10 mouse cellular contexts compared by ENCODE assay signal in the genomic region with DNA sequence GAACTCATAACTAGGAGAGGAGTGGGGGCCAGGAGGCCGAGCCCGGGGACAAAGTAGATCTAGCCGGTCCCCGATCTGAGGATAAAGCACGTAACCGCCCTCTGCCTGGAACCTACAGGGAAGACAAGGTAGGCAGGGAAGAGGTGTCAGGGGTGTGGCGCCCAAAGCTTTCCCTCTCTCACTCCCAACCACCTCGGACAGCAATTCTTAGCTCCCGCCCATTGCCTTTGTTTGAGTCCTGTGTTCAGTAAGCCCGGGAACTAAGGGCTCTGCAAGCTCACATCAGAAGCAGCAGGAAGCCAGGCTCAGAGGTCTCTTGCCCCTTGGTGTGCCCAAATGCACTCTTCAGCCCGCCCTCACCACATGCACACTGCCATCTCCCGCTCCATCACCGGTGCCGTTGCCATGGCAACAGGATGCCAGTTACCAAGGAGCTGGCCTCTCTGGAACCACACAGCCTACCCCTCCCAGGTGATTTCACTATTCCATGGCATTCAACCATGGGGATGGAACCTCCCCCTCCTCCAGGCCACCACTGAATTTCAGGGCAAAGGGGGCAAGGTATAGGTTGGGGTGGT. TPM values are rescaled to one million over a fixed set of nuclear protein-coding genes. Genes with fewer than 3 reads are reported as not detected.
A peak's percentile ranks its signal among the peaks of the same experiment; 100 is the strongest.
DNase-seq lines count a peak whose midpoint lies in the region; ATAC-seq and TF ChIP-seq lines count a peak whose summit lies in the region.
"Had no signal": no experiment of that assay in that cellular context is flagged by ENCODE, and none has a peak within 500 bp of the region (broad histone marks: within the 10 kb centered on the region; RNA-seq: fewer than 3 reads in every experiment).

No protein-coding gene starts in this region.

- WGBS in heart, embryonic 11.5 days (ENCODE audit: insufficient replicate concordance): 30% methylated on average over 14 of the region's 14 CpGs
- WGBS in forebrain, embryonic 16.5 days: 11% methylated on average over 14 of the region's 14 CpGs
- 13% methylated on average over 14 of the region's 14 CpGs for WGBS in midbrain, embryonic 11.5 days
- WGBS in lung, adult 2 months: 56% methylated on average over 14 of the region's 14 CpGs

- peaks cover 49% of the 10 kb centered on the region for H3K4me1 ChIP-seq in heart, embryonic 11.5 days (ENCODE audit: control insufficient read depth, insufficient read depth, low read length)
- H3K4me1 ChIP-seq in forebrain, embryonic 16.5 days (replicated peaks; ENCODE audit: control insufficient read depth, insufficient read depth, low read length): peaks cover 73% of the 10 kb centered on the region
- peaks cover 79% of the 10 kb centered on the region for H3K4me1 ChIP-seq in midbrain, embryonic 11.5 days (ENCODE audit: control insufficient read depth, insufficient read depth, low read length)
- H3K4me1 ChIP-seq in lung, adult 2 months (ENCODE audit: control insufficient read depth, insufficient read depth, low read length): no peaks in the 10 kb centered on the region

- no peaks in the 10 kb centered on the region for H3K9me3 ChIP-seq in heart, embryonic 11.5 days (replicated peaks; ENCODE audit: control insufficient read depth, low read length)
- H3K9me3 ChIP-seq in forebrain, embryonic 16.5 days (ENCODE audit: control insufficient read depth, low read length): no peaks in the 10 kb centered on the region
- no peaks in the 10 kb centered on the region for H3K9me3 ChIP-seq in midbrain, embryonic 11.5 days (ENCODE audit: control insufficient read depth, low read length)
- H3K9me3 ChIP-seq: lung, embryonic 15.5 days had no signal

- no peak for ATAC-seq in heart, embryonic 11.5 days (replicated peaks; ENCODE audit: insufficient number of reproducible peaks, low FRiP score, low TSS enrichment)
- ATAC-seq in forebrain, embryonic 16.5 days: no peak
- no peak for ATAC-seq in midbrain, embryonic 11.5 days (ENCODE audit: low FRiP score)

- H3K9ac ChIP-seq in heart, embryonic 11.5 days (ENCODE audit: low read depth, low read length): no peak overlapping the region
- H3K9ac ChIP-seq in forebrain, embryonic 16.5 days (replicated peaks; ENCODE audit: low read depth, low read length): peak overlapping the region; percentile 54
- peak overlapping the region; percentile 45 for H3K9ac ChIP-seq in midbrain, embryonic 11.5 days (ENCODE audit: low read length)
- H3K9ac ChIP-seq: lung, embryonic 15.5 days had no signal

- no peaks in the 10 kb centered on the region for H3K36me3 ChIP-seq in heart, embryonic 11.5 days (ENCODE audit: control insufficient read depth, insufficient read depth, low read length)
- H3K36me3 ChIP-seq in forebrain, embryonic 16.5 days (ENCODE audit: control insufficient read depth, insufficient read depth): 0 out of 2 replicates have a peak, but pooled peaks cover 3% of the 10 kb centered on the region
- no peaks in the 10 kb centered on the region; the same call in 1 of the 2 replicates for H3K36me3 ChIP-seq in midbrain, embryonic 11.5 days (ENCODE audit: control insufficient read depth, insufficient read depth, low read length)

- TF ChIP-seq POLR2A in lung, adult 2 months (IDR thresholded peaks at IDR 0.05; ENCODE audit: borderline replicate concordance, extremely low read depth, low read depth, low read length): no peak

- peak overlapping the region; percentile 74; the same call in 1 of the 2 replicates for H3K4me3 ChIP-seq in heart, embryonic 11.5 days (ENCODE audit: low read depth, low read length)
- H3K4me3 ChIP-seq in forebrain, embryonic 16.5 days (replicated peaks; ENCODE audit: low read length): peak overlapping the region; percentile 78
- peak overlapping the region; percentile 9 for H3K4me3 ChIP-seq in midbrain, embryonic 11.5 days (ENCODE audit: low read depth, low read length)
- H3K4me3 ChIP-seq in lung, adult 2 months (replicated peaks; ENCODE audit: extremely low read depth, low read depth, low read length): no peak overlapping the region
- H3K4me3 ChIP-seq: lung, embryonic 15.5 days had no signal

- no peak overlapping the region for H3K27ac ChIP-seq in heart, embryonic 11.5 days (ENCODE audit: low read depth, low read length)
- H3K27ac ChIP-seq in forebrain, embryonic 16.5 days (ENCODE audit: low read length): peak overlapping the region; percentile 56
- no peak overlapping the region for H3K27ac ChIP-seq in midbrain, embryonic 11.5 days (ENCODE audit: low read depth, low read length)
- H3K27ac ChIP-seq: lung, embryonic 15.5 days had no signal

- H3K27me3 ChIP-seq in heart, embryonic 11.5 days (ENCODE audit: control insufficient read depth, insufficient read depth, low read length): peaks cover 6% of the 10 kb centered on the region; the same call in 1 of the 2 replicates
- H3K27me3 ChIP-seq in forebrain, embryonic 16.5 days (replicated peaks; ENCODE audit: control insufficient read depth, insufficient read depth, low read length): no peaks in the 10 kb centered on the region
- H3K27me3 ChIP-seq in midbrain, embryonic 11.5 days (ENCODE audit: control insufficient read depth, insufficient read depth, low read length): no peaks in the 10 kb centered on the region
- H3K27me3 ChIP-seq: lung, embryonic 15.5 days had no signal

- H3K4me2 ChIP-seq in heart, embryonic 11.5 days: peak overlapping the region; percentile 98
- H3K4me2 ChIP-seq in forebrain, embryonic 16.5 days (ENCODE audit: low read length): peak overlapping the region; percentile 93
- H3K4me2 ChIP-seq in midbrain, embryonic 11.5 days: peak overlapping the region; percentile 100
- H3K4me2 ChIP-seq: lung, embryonic 15.5 days had no signal

- no peak for TF ChIP-seq CTCF in lung, adult 2 months (IDR thresholded peaks at IDR 0.05; ENCODE audit: insufficient read depth, low read length)

- DNase-seq in heart, adult 9 months (ENCODE audit: low spot score in 2 of 2): no peak
- peak; percentile 82 for DNase-seq in brain, adult 2 months (ENCODE audit: low read depth, low spot score)
- peak; percentile 95 for DNase-seq in midbrain, embryonic 11.5 days (ENCODE audit: low spot score, missing footprints)
- no peak for DNase-seq in urinary bladder, postnatal 4 days (ENCODE audit: low spot score in 2 of 2)
- no peak for DNase-seq in lung, postnatal 4 days
- no peak for DNase-seq in lung, adult 2 months
- DNase-seq: spleen, adult 18-20 months had no signal

RNA-seq across cellular contexts. Expression of gene Efnb3, which starts 2.5 kb away (rescaled TPM):
- polyA plus RNA-seq in heart, embryonic 11.5 days (2014; fragmentation: Nextera tagmentation; extraction: Ambion mirVana): 15.2 and 19.0 TPM in 2 replicates
- 95.7 and 123 TPM in 2 replicates for polyA plus RNA-seq in forebrain, embryonic 16.5 days (2015; fragmentation: Nextera tagmentation; extraction: Ambion mirVana)
- polyA plus RNA-seq in midbrain, embryonic 11.5 days (2014; fragmentation: Nextera tagmentation; extraction: Ambion mirVana): 11.0 and 12.3 TPM in 2 replicates
- polyA plus RNA-seq in lung, adult 2 months (2012; rRNA removed): 0.88 and 1.0 TPM in 2 replicates

RNA-seq across cellular contexts. Expression of gene Dnah2, which starts 8.6 kb away (rescaled TPM):
- 0.20 and 1.3 TPM in 2 replicates for polyA plus RNA-seq in heart, embryonic 11.5 days (2014; fragmentation: Nextera tagmentation; extraction: Ambion mirVana)
- 3.5 and 3.7 TPM in 2 replicates for polyA plus RNA-seq in forebrain, embryonic 16.5 days (2015; fragmentation: Nextera tagmentation; extraction: Ambion mirVana)
- polyA plus RNA-seq in midbrain, embryonic 11.5 days (2014; fragmentation: Nextera tagmentation; extraction: Ambion mirVana): 1.00 and 1.9 TPM in 2 replicates
- polyA plus RNA-seq in lung, adult 2 months (2012; rRNA removed): 3.1 TPM in 2 replicates

RNA-seq across cellular contexts. Expression of gene Wrap53, which starts 22.6 kb away (rescaled TPM):
- polyA plus RNA-seq in heart, embryonic 11.5 days (2014; fragmentation: Nextera tagmentation; extraction: Ambion mirVana): 20.3 and 22.9 TPM in 2 replicates
- 27.3 and 28.6 TPM in 2 replicates for polyA plus RNA-seq in forebrain, embryonic 16.5 days (2015; fragmentation: Nextera tagmentation; extraction: Ambion mirVana)
- 35.1 and 36.4 TPM in 2 replicates for polyA plus RNA-seq in midbrain, embryonic 11.5 days (2014; fragmentation: Nextera tagmentation; extraction: Ambion mirVana)
- polyA plus RNA-seq in lung, adult 2 months (2012; rRNA removed): 11.9 and 15.0 TPM in 2 replicates

RNA-seq across cellular contexts. Expression of gene Trp53, which starts 22.7 kb away (rescaled TPM):
- polyA plus RNA-seq in heart, embryonic 11.5 days (2014; fragmentation: Nextera tagmentation; extraction: Ambion mirVana): 103 and 107 TPM in 2 replicates
- polyA plus RNA-seq in forebrain, embryonic 16.5 days (2015; fragmentation: Nextera tagmentation; extraction: Ambion mirVana): 103 and 109 TPM in 2 replicates
- polyA plus RNA-seq in midbrain, embryonic 11.5 days (2014; fragmentation: Nextera tagmentation; extraction: Ambion mirVana): 144 and 147 TPM in 2 replicates
- 66.8 and 75.0 TPM in 2 replicates for polyA plus RNA-seq in lung, adult 2 months (2012; rRNA removed)

RNA-seq across cellular contexts. Expression of gene Atp1b2, which starts 48.3 kb away (rescaled TPM):
- polyA plus RNA-seq in heart, embryonic 11.5 days (2014; fragmentation: Nextera tagmentation; extraction: Ambion mirVana): 31.0 and 36.2 TPM in 2 replicates
- polyA plus RNA-seq in forebrain, embryonic 16.5 days (2015; fragmentation: Nextera tagmentation; extraction: Ambion mirVana): 30.2 and 33.8 TPM in 2 replicates
- polyA plus RNA-seq in midbrain, embryonic 11.5 days (2014; fragmentation: Nextera tagmentation; extraction: Ambion mirVana): 10.4 and 12.2 TPM in 2 replicates
- 8.4 and 15.9 TPM in 2 replicates for polyA plus RNA-seq in lung, adult 2 months (2012; rRNA removed)

Comparison
In these comparisons a context has a peak if more than half of its experiments do, and no peak if none do; other contexts are left out.
1. DNase-seq: peak in brain, adult 2 months (single experiment) and midbrain, embryonic 11.5 days (single experiment); none in heart, adult 9 months (0 of 2), urinary bladder, postnatal 4 days (0 of 2), lung, postnatal 4 days (0 of 2) and lung, adult 2 months (single experiment).
2. Peak in every context shown above with its lines, with median percentiles within 50 percentile points of each other: H3K4me2 ChIP-seq.